Mouse (Mus musculus): Measurements from ENCODE around the gene Dedd. TPM values are rescaled to one million over a fixed set of nuclear protein-coding genes. Genes with fewer than 3 reads are reported as not detected.

The Dedd gene
- total RNA-seq, 2 experiments from 2014 or later: 32.4 to 32.7 TPM

Other genes with a start within 250 kb of the Dedd start
- gene Cfap126, start 215.2 kb upstream of the Dedd start, total RNA-seq (2021): 1 to 10 TPM; 1.8 to 3.9 TPM
- 100 to 1,000 TPM; 196 to 214 TPM for gene Sdhc, start 178.5 kb upstream of the Dedd start, total RNA-seq (2021)
- gene Mpz, start 178.4 kb upstream of the Dedd start, total RNA-seq (2021): not detected
- 10 to 100 TPM; 43.1 to 44.4 TPM for gene Pcp4l1, start 132.9 kb upstream of the Dedd start, total RNA-seq (2021)
- gene Nr1i3, start 115.2 kb upstream of the Dedd start, total RNA-seq (2021): under 1 TPM in 1 of 2 experiments, not detected in 1; 0.12 TPM
- gene Tomm40l, start 106.6 kb upstream of the Dedd start, total RNA-seq (2021): 10 to 100 TPM; 66.3 to 75.2 TPM
- gene Apoa2, start 104.1 kb upstream of the Dedd start, total RNA-seq (2021): 1 to 10 TPM; 1.3 to 3.2 TPM
- gene Fcer1g, start 94.8 kb upstream of the Dedd start, total RNA-seq (2021): 10 to 100 TPM; 14.4 to 14.6 TPM
- 10 to 100 TPM; 31.5 to 34.6 TPM for gene Adamts4, start 78.7 kb upstream of the Dedd start, total RNA-seq (2021)
- 100 to 1,000 TPM; 274 to 282 TPM for gene Ndufs2, start 77.8 kb upstream of the Dedd start, total RNA-seq (2021)
- 10 to 100 TPM; 54.8 to 62.8 TPM for gene B4galt3, start 58.8 kb upstream of the Dedd start, total RNA-seq (2021)
- 10 to 100 TPM; 24.2 to 25.2 TPM for gene Ppox, start 48.0 kb upstream of the Dedd start, total RNA-seq (2021)
- gene Usp21, start 41.2 kb upstream of the Dedd start, total RNA-seq (2021): 10 to 100 TPM; 49.2 to 53.6 TPM
- 100 to 1,000 TPM; 112 TPM for gene Ufc1, start 34.1 kb upstream of the Dedd start, total RNA-seq (2021)
- gene Nit1, start 16.5 kb downstream of the Dedd start, total RNA-seq (2021): 10 to 100 TPM; 40.5 to 41.4 TPM
- 100 to 1,000 TPM; 123 to 135 TPM for gene Pfdn2, start 16.5 kb downstream of the Dedd start, total RNA-seq (2021)
- 1 to 10 TPM; 6.8 to 7.4 TPM for gene Klhdc9, start 31.7 kb downstream of the Dedd start, total RNA-seq (2021)
- 1 to 10 TPM; 2.1 to 3.1 TPM for gene Nectin4, start 41.0 kb downstream of the Dedd start, total RNA-seq (2021)
- 1 to 10 TPM; 2.1 to 2.4 TPM for gene Arhgap30, start 59.8 kb downstream of the Dedd start, total RNA-seq (2021)
- 100 to 1,000 TPM; 129 to 135 TPM for gene Usf1, start 82.2 kb downstream of the Dedd start, total RNA-seq (2021)
- 1 to 10 TPM; 2.6 to 2.9 TPM for gene Tstd1, start 89.7 kb downstream of the Dedd start, total RNA-seq (2021)
- 1 to 10 TPM; 6.9 to 7.7 TPM for gene F11r, start 108.4 kb downstream of the Dedd start, total RNA-seq (2021)
- gene Alyref2, start 174.3 kb downstream of the Dedd start, total RNA-seq (2021): 1 to 10 TPM; 7.5 to 8.9 TPM
- gene Itln1, start 206.1 kb downstream of the Dedd start, total RNA-seq (2021): not detected
- not detected for gene Cd244a, start 230.0 kb downstream of the Dedd start, total RNA-seq (2021)

Measured in layer of hippocampus, postnatal 14 days (tissue).